Mouse (Mus musculus) cerebellum, postnatal 36 days (tissue): ENCODE data around the gene Pld1.

Experiments
- DNase-seq, 2 experiments: peaks; one replicate each; pipeline ENCODE4 v3.0.0; 2021 to 2022; ENCODE audit warnings: mixed read lengths in 2 of 2

Gene Pld1

DNA sequence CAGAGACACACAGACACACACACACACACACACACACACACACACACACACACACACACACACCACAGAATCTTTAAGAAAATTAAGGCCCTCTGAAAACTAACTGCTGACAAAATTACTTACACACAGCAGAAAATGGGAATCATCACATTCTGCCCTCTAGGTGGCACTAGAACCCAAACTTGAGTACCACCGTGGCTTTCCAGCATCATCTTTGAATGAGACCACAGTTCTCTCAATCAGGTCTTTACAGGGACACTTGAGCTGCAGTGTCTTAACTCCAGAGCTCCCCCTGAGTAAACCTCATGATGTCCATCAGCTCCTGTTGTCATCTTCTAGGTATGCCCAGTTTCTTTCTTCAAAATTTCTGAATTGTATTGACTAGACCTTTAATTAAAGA is 227.1 kb downstream of the Pld1 start:
- DNase-seq = peak; percentile 61 to 80

DNA sequence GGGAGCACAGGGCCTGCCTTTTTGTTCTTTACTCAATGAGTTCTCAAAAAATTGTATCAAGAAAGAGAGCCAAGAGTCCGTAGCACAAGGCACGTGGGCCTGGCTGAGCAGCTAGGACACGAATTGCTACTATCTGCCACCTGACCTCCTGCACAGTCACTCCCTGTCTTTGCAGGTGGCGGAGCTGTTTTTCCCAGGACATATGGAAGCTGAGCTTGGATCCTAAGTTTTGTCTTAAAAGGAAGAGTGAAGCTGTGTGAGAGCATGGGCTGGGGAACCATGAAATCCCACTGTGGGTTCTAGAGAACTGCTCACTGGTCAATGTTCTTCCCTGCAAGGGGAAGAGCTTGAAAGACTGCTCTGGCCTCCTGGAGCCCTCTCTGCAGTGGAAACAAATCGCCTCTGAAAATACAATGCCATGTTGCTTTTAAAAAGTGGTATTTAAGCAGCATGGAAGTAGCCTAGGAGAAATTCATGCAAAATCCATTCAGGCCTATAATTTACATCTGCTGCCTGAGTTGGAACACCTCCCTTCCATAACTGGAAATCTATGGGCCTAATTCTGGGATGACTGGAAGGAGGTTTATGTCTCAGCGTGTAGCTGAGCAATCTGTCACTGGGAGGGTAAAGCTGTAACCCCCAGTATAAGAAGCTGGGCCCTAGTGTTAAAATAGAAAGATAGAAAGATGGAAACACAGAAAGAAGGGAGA is 229.5 kb downstream of the Pld1 start:
- DNase-seq = peak in 1 of 2 experiments; percentile 36

DNA sequence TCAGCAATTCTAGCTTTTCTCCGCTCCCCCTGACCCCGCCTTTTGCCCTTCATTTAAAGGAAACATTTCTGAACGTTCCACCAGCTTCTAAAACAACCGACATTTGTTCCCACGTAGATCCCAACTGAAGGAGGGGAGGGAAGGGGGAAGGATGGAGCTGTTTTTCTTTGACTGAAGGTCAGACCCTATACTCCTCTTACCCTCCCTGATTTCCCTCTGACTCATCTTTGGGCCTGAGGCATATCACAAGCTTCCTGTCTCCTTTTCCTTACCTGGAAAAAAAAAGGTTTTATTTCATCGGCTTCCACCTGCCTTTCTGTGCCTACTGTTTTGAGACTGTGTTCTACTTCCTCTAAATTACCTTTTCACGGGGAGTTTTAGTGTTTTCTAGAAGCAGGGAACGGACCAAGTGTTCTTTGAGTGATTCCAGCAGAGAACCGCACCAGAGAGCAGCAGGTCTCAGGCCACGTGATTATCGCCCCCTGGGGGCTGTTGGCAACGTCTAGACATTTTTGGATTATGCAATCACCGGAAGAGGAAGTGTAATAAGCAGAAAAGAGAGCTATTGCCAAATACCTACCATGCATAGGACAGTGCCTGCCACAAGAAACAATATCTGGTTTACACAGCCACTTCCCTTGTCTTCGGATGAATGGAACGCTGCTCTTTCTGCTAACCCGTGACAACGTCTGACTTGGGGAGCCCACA is 232.6 kb downstream of the Pld1 start:
- peak; percentile 84 to 86 for DNase-seq

DNA sequence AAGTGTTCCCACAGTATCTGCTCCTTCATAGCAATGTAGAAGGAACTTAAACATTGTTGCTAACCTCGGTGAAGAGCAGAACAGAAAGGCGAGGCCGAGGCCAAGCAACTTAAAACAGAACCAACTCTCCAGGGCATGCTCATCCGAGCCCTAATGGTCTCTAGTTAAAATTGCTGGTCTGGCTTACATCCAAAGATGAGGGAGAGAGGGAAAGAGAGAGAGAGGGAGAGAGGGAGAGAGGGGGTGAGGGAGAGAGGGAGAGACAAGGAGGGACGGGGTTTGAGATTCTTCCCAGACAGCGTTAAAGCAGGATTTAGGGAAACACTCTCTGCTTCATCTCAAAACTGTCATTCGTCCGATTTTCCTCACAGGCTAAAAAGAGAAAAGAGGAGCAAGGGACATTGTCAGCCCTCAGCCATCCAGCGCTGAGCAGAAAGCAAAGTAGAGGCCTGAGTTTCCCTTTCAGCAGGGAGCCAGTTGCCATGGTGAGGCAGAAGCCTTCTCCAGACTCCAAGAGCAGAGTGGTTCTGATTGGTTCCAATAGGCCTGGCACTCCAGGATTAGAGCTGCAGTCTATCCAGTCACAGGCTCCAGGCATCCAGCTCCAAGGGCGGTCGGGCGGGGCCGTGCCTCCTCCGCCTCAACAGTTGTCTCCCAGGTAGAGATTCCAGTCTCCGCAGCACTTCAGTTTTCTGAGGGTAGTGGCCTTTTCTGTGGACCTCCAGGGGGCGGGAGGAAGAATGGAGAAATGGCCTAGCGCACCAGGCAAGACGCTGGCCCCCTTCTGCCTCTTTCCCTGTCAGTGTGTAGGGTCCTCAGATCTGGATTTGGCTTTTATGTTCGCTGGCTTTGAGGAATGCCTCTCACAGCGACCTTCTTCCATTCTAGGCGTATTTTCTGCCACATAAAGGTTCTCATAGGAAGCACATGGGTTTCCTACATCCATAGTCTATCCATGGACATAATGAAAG is 237.8 kb downstream of the Pld1 start:
- DNase-seq = peak; percentile 74 to 75

GRCm38 (mm10) chr3:28178333-28178732 is 239.8 kb downstream of the Pld1 start:
- no peak for DNase-seq
